Mouse (Mus musculus): ENCODE data around the gene Dnajc8.

GRCm38 (mm10) chr4:132539481-132539880, 4.1 kb downstream of the Dnajc8 start:
- TF ChIP-seq GATA1 (IDR thresholded peaks at IDR 0.05; ENCODE audit: borderline replicate concordance, low read length) = no peak
- no peak for TF ChIP-seq FLI1 (IDR thresholded peaks at IDR 0.05; ENCODE audit: low read length)

All from megakaryocyte, embryonic 14.5 days (primary cell).